Mouse (Mus musculus) left cerebral cortex, postnatal 4 days (tissue): ENCODE results near the gene Fahd1. TPM values are rescaled to one million over a fixed set of nuclear protein-coding genes. Genes with fewer than 3 reads are reported as not detected.

Experiments used
- total RNA-seq, 2 experiments: library from RNA; stranded (reverse); gene quantifications; 2 replicates each; pipeline ENCODE4 v1.2.3; 2021

The Fahd1 gene
- total RNA-seq, 2 experiments from 2014 or later = 13.1 to 13.8 TPM

Other genes with a start within 250 kb of the Fahd1 start
- 100 to 1,000 TPM; 152 to 158 TPM for gene Tsc2, start 217.7 kb downstream of the Fahd1 start, total RNA-seq
- 1 to 10 TPM; 7.0 to 8.5 TPM for gene Nthl1, start 217.7 kb downstream of the Fahd1 start, total RNA-seq
- 10 to 100 TPM; 40.2 to 43.6 TPM for gene Slc9a3r2, start 200.0 kb downstream of the Fahd1 start, total RNA-seq
- gene Npw, start 191.9 kb downstream of the Fahd1 start, total RNA-seq = under 1 TPM in 1 of 2 experiments, not detected in 1; 0.66 TPM
- 10 to 100 TPM; 45.5 to 48.5 TPM for gene Zfp598, start 180.7 kb downstream of the Fahd1 start, total RNA-seq
- gene Syngr3, start 160.4 kb downstream of the Fahd1 start, total RNA-seq = 100 to 1,000 TPM; 164 to 176 TPM
- gene Gfer, start 154.2 kb downstream of the Fahd1 start, total RNA-seq = 10 to 100 TPM; 21.0 to 22.7 TPM
- 1 to 10 TPM; 5.6 to 7.2 TPM for gene Noxo1, start 154.1 kb downstream of the Fahd1 start, total RNA-seq
- 10 to 100 TPM; 34.8 to 36.6 TPM for gene Tbl3, start 142.7 kb downstream of the Fahd1 start, total RNA-seq
- not detected for gene Rnf151, start 132.3 kb downstream of the Fahd1 start, total RNA-seq
- gene Rps2, start 132.2 kb downstream of the Fahd1 start, total RNA-seq = 100 to 1,000 TPM; 619 to 676 TPM
- 100 to 1,000 TPM; 130 to 145 TPM for gene Ndufb10, start 125.9 kb downstream of the Fahd1 start, total RNA-seq
- gene Rpl3l, start 122.5 kb downstream of the Fahd1 start, total RNA-seq = not detected
- gene Msrb1, start 113.7 kb downstream of the Fahd1 start, total RNA-seq = 10 to 100 TPM; 36.6 to 42.7 TPM
- gene Hs3st6, start 97.4 kb downstream of the Fahd1 start, total RNA-seq = not detected
- not detected for gene Meiob, start 46.1 kb downstream of the Fahd1 start, total RNA-seq
- 10 to 100 TPM; 48.0 to 50.0 TPM for gene Hagh, start 10.2 kb downstream of the Fahd1 start, total RNA-seq
- gene Igfals, start 15.6 kb upstream of the Fahd1 start, total RNA-seq = under 1 TPM in 1 of 2 experiments, not detected in 1; 0.22 TPM
- 10 to 100 TPM; 35.9 to 39.3 TPM for gene Nubp2, start 36.0 kb upstream of the Fahd1 start, total RNA-seq
- 10 to 100 TPM; 43.6 to 46.0 TPM for gene Spsb3, start 36.3 kb upstream of the Fahd1 start, total RNA-seq
- gene Eme2, start 44.7 kb upstream of the Fahd1 start, total RNA-seq = 10 to 100 TPM; 36.2 to 36.4 TPM
- 10 to 100 TPM; 48.9 to 50.0 TPM for gene Mrps34, start 44.8 kb upstream of the Fahd1 start, total RNA-seq
- gene Nme3, start 46.1 kb upstream of the Fahd1 start, total RNA-seq = 10 to 100 TPM; 38.7 to 43.0 TPM
- 100 to 1,000 TPM; 255 to 270 TPM for gene Mapk8ip3, start 86.6 kb upstream of the Fahd1 start, total RNA-seq
- gene Jpt2, start 110.3 kb upstream of the Fahd1 start, total RNA-seq = 10 to 100 TPM; 31.5 to 37.2 TPM
- 10 to 100 TPM; 27.7 to 29.0 TPM for gene Cramp1l, start 165.4 kb upstream of the Fahd1 start, total RNA-seq
- 10 to 100 TPM; 29.9 to 32.2 TPM for gene Ift140, start 165.7 kb upstream of the Fahd1 start, total RNA-seq
- 1 to 10 TPM; 5.4 to 6.7 TPM for gene Tmem204, start 233.2 kb upstream of the Fahd1 start, total RNA-seq